Mouse (Mus musculus): ENCODE measurements around the gene Fabp3. TPM values are rescaled to one million over a fixed set of nuclear protein-coding genes. Genes with fewer than 3 reads are reported as not detected.

The Fabp3 gene
- polyA plus RNA-seq, 1 experiment from 2014 or later = 136 TPM

- peaks cover 6% of the 10 kb centered on the region for H3K27me3 ChIP-seq
- H3K9ac ChIP-seq = no peak overlapping the region
- peaks cover 74% of the 10 kb centered on the region for H3K36me3 ChIP-seq
- no peaks in the 10 kb centered on the region for H3K9me3 ChIP-seq
- H3K4me1 ChIP-seq (replicated peaks) = no peaks in the 10 kb centered on the region
- ATAC-seq (ENCODE audit: low read depth) = no peak
- H3K4me3 ChIP-seq = no peak overlapping the region
- no peak overlapping the region for H3K4me2 ChIP-seq
- 78% methylated on average over 13 of the region's 13 CpGs for WGBS
- no peak overlapping the region for H3K27ac ChIP-seq (replicated peaks)
Observed at GRCm38 (mm10) chr4:130315771-130316527, 7.6 kb downstream of the Fabp3 start.

- Histone ChIP-seq H3K27ac (replicated peaks) (no peak overlapping the region), H3K36me3 (peaks cover 76% of the 10 kb centered on the region), H3K4me1 (replicated peaks) (no peaks in the 10 kb centered on the region), H3K4me3 (no peak overlapping the region), H3K9ac (no peak overlapping the region), H3K27me3 (no peaks in the 10 kb centered on the region), H3K9me3 (no peaks in the 10 kb centered on the region), H3K4me2 (no peak overlapping the region)
- no peak for ATAC-seq (ENCODE audit: low read depth)
- 82% methylated on average over 10 of the region's 10 CpGs for WGBS
Observed at GRCm38 (mm10) chr4:130316691-130317090, 8.3 kb downstream of the Fabp3 start.

- 67% methylated on average over 3 of the region's 3 CpGs for WGBS
- Histone ChIP-seq H3K27me3 (no peaks in the 10 kb centered on the region), H3K27ac (replicated peaks) (no peak overlapping the region), H3K4me1 (replicated peaks) (no peaks in the 10 kb centered on the region), H3K9ac (no peak overlapping the region), H3K4me3 (no peak overlapping the region), H3K36me3 (peaks cover 82% of the 10 kb centered on the region), H3K9me3 (no peaks in the 10 kb centered on the region), H3K4me2 (no peak overlapping the region)
- no peak for ATAC-seq (ENCODE audit: low read depth)
Observed at GRCm38 (mm10) chr4:130318122-130318521, 9.7 kb downstream of the Fabp3 start.

- Histone ChIP-seq H3K9ac (no peak overlapping the region), H3K36me3 (peaks cover 82% of the 10 kb centered on the region), H3K27ac (replicated peaks) (no peak overlapping the region), H3K9me3 (no peaks in the 10 kb centered on the region), H3K27me3 (no peaks in the 10 kb centered on the region), H3K4me2 (no peak overlapping the region), H3K4me1 (replicated peaks) (no peaks in the 10 kb centered on the region), H3K4me3 (no peak overlapping the region)
- 86% methylated on average over 7 of the region's 7 CpGs for WGBS
- no peak for ATAC-seq (ENCODE audit: low read depth)
Observed at GRCm38 (mm10) chr4:130319564-130319963, 11.2 kb downstream of the Fabp3 start.

GRCm38 (mm10) chr4:130321640-130322039 lies 13.2 kb downstream of the Fabp3 start:
- H3K36me3 ChIP-seq = peaks cover 83% of the 10 kb centered on the region

GRCm38 (mm10) chr4:130322567-130322966 lies 14.2 kb downstream of the Fabp3 start:
- Histone ChIP-seq H3K27me3 (no peaks in the 10 kb centered on the region), H3K4me3 (no peak overlapping the region), H3K4me1 (replicated peaks) (no peaks in the 10 kb centered on the region), H3K9ac (no peak overlapping the region), H3K36me3 (peaks cover 87% of the 10 kb centered on the region), H3K27ac (replicated peaks) (no peak overlapping the region), H3K4me2 (no peak overlapping the region), H3K9me3 (no peaks in the 10 kb centered on the region)
- 82% methylated on average over 7 of the region's 7 CpGs for WGBS
- ATAC-seq (ENCODE audit: low read depth) = no peak

More at GRCm38 (mm10) chr4:130321640-130322039, 13.2 kb downstream of the Fabp3 start:
- 93% methylated on average over 7 of the region's 7 CpGs for WGBS
- Histone ChIP-seq H3K27ac (replicated peaks) (no peak overlapping the region), H3K4me2 (no peak overlapping the region), H3K4me3 (no peak overlapping the region), H3K4me1 (replicated peaks) (no peaks in the 10 kb centered on the region), H3K27me3 (no peaks in the 10 kb centered on the region), H3K9ac (no peak overlapping the region), H3K9me3 (no peaks in the 10 kb centered on the region)
- ATAC-seq (ENCODE audit: low read depth) = no peak

GRCm38 (mm10) chr4:130323165-130323564 lies 14.8 kb downstream of the Fabp3 start:
- WGBS = 88% methylated on average over 1 of the region's 1 CpGs
- H3K36me3 ChIP-seq = peaks cover 86% of the 10 kb centered on the region

GRCm38 (mm10) chr4:130323607-130324006 lies 15.2 kb downstream of the Fabp3 start:
- Histone ChIP-seq H3K27ac (replicated peaks) (no peak overlapping the region), H3K4me1 (replicated peaks) (no peaks in the 10 kb centered on the region), H3K4me3 (no peak overlapping the region), H3K9ac (no peak overlapping the region), H3K27me3 (no peaks in the 10 kb centered on the region), H3K36me3 (peaks cover 86% of the 10 kb centered on the region), H3K9me3 (no peaks in the 10 kb centered on the region), H3K4me2 (no peak overlapping the region)
- no peak for ATAC-seq (ENCODE audit: low read depth)
- 82% methylated on average over 5 of the region's 5 CpGs for WGBS

More at GRCm38 (mm10) chr4:130323165-130323564, 14.8 kb downstream of the Fabp3 start:
- H3K27me3 ChIP-seq = no peaks in the 10 kb centered on the region
- no peak overlapping the region for H3K27ac ChIP-seq (replicated peaks)
- H3K4me2 ChIP-seq = no peak overlapping the region
- no peak for ATAC-seq (ENCODE audit: low read depth)
- H3K4me3 ChIP-seq = no peak overlapping the region
- H3K9me3 ChIP-seq = no peaks in the 10 kb centered on the region
- H3K9ac ChIP-seq = no peak overlapping the region
- H3K4me1 ChIP-seq (replicated peaks) = no peaks in the 10 kb centered on the region

GRCm38 (mm10) chr4:130325446-130325845 lies 17.1 kb downstream of the Fabp3 start:
- ATAC-seq (ENCODE audit: low read depth) = no peak
- Histone ChIP-seq H3K27me3 (no peaks in the 10 kb centered on the region), H3K36me3 (peaks cover 82% of the 10 kb centered on the region), H3K9me3 (no peaks in the 10 kb centered on the region), H3K4me1 (replicated peaks) (no peaks in the 10 kb centered on the region), H3K27ac (replicated peaks) (no peak overlapping the region), H3K9ac (no peak overlapping the region), H3K4me2 (no peak overlapping the region), H3K4me3 (no peak overlapping the region)
- 95% methylated on average over 2 of the region's 2 CpGs for WGBS

- Histone ChIP-seq H3K4me3 (no peak overlapping the region), H3K9ac (no peak overlapping the region), H3K4me2 (no peak overlapping the region), H3K4me1 (replicated peaks) (no peaks in the 10 kb centered on the region), H3K27ac (replicated peaks) (no peak overlapping the region), H3K27me3 (no peaks in the 10 kb centered on the region), H3K36me3 (peaks cover 82% of the 10 kb centered on the region), H3K9me3 (no peaks in the 10 kb centered on the region)
- no peak for ATAC-seq (ENCODE audit: low read depth)
- 76% methylated on average over 9 of the region's 9 CpGs for WGBS
Observed at GRCm38 (mm10) chr4:130327366-130327765, 19.0 kb downstream of the Fabp3 start.

- no peak overlapping the region for H3K4me3 ChIP-seq
- no peak for ATAC-seq (ENCODE audit: low read depth)
- H3K27ac ChIP-seq (replicated peaks) = no peak overlapping the region
- no peaks in the 10 kb centered on the region for H3K4me1 ChIP-seq (replicated peaks)
- H3K9ac ChIP-seq = no peak overlapping the region
- H3K27me3 ChIP-seq = no peaks in the 10 kb centered on the region
- peaks cover 75% of the 10 kb centered on the region for H3K36me3 ChIP-seq
- whole genome bisulfite sequencing = 96% methylated on average over 5 of the region's 5 CpGs
- H3K9me3 ChIP-seq = no peaks in the 10 kb centered on the region
- H3K4me2 ChIP-seq = no peak overlapping the region
Observed at GRCm38 (mm10) chr4:130335867-130336266, 27.5 kb downstream of the Fabp3 start.

GRCm38 (mm10) chr4:130341691-130342090 lies 33.3 kb downstream of the Fabp3 start:
- H3K4me2 ChIP-seq = no peak overlapping the region
- H3K9ac ChIP-seq = no peak overlapping the region
- no peaks in the 10 kb centered on the region for H3K27me3 ChIP-seq
- H3K36me3 ChIP-seq = peaks cover 52% of the 10 kb centered on the region
- H3K4me1 ChIP-seq (replicated peaks) = no peaks in the 10 kb centered on the region
- 32% methylated on average over 4 of the region's 4 CpGs for WGBS
- H3K27ac ChIP-seq (replicated peaks) = no peak overlapping the region
- no peak overlapping the region for H3K4me3 ChIP-seq
- no peak for ATAC-seq (ENCODE audit: low read depth)
- H3K9me3 ChIP-seq = no peaks in the 10 kb centered on the region

- WGBS = 97% methylated on average over 6 of the region's 6 CpGs
- peaks cover 82% of the 10 kb centered on the region for H3K36me3 ChIP-seq
Observed at GRCm38 (mm10) chr4:130349666-130350065, 41.3 kb downstream of the Fabp3 start.

More at GRCm38 (mm10) chr4:130349666-130350065, 41.3 kb downstream of the Fabp3 start:
- no peaks in the 10 kb centered on the region for H3K4me1 ChIP-seq (replicated peaks)
- ATAC-seq (ENCODE audit: low read depth) = no peak
- no peak overlapping the region for H3K4me3 ChIP-seq
- H3K4me2 ChIP-seq = no peak overlapping the region
- H3K9ac ChIP-seq = no peak overlapping the region
- no peaks in the 10 kb centered on the region for H3K9me3 ChIP-seq
- H3K27ac ChIP-seq (replicated peaks) = no peak overlapping the region
- H3K27me3 ChIP-seq = no peaks in the 10 kb centered on the region
